Mouse (Mus musculus) embryonic facial prominence, embryonic 15.5 days (tissue): ENCODE results near the gene Olfr520. TPM values are rescaled to one million over a fixed set of nuclear protein-coding genes. Genes with fewer than 3 reads are reported as not detected.

Experiments
- polyA plus RNA-seq: library from polyadenylated mRNA; unstranded; fragments of >200 nt; fragmentation: Nextera tagmentation; extraction: Ambion mirVana; gene quantifications from 2 replicates; pipeline ENCODE4 v1.2.1, GENCODE M21; 2015

The Olfr520 gene
- polyA plus RNA-seq, 1 experiment from 2014 or later: not detected

Other genes starting within 250 kb of the Olfr520 start
- 746 and 790 TPM in 2 replicates for gene Rps3, start 246.5 kb upstream of the Olfr520 start, polyA plus RNA-seq
- gene Arrb1, start 194.8 kb upstream of the Olfr520 start, polyA plus RNA-seq: 5.5 and 7.2 TPM in 2 replicates
- gene Tpbgl, start 103.2 kb upstream of the Olfr520 start, polyA plus RNA-seq: 1.0 and 1.1 TPM in 2 replicates
- 3.9 and 4.1 TPM in 2 replicates for gene Slco2b1, start 18.9 kb upstream of the Olfr520 start, polyA plus RNA-seq
- gene Olfr521, start 33.2 kb downstream of the Olfr520 start, polyA plus RNA-seq: not detected in 2 replicates
- 3.2 and 3.5 TPM in 2 replicates for gene Neu3, start 98.1 kb downstream of the Olfr520 start, polyA plus RNA-seq
- 0.43 and 0.65 TPM in 2 replicates for gene Xrra1, start 128.8 kb downstream of the Olfr520 start, polyA plus RNA-seq
- gene Spcs2, start 133.2 kb downstream of the Olfr520 start, polyA plus RNA-seq: 315 and 334 TPM in 2 replicates